Mouse (Mus musculus) embryonic facial prominence, embryonic 12.5 days (tissue): ENCODE results near the gene Gm6034. TPM values are rescaled to one million over a fixed set of nuclear protein-coding genes. Genes with fewer than 3 reads are reported as not detected.
A peak's percentile ranks its signal among the peaks of the same experiment; 100 is the strongest.
"Not testable (repeated sequence)": the region's sequence is repeated elsewhere in the genome, so short reads cannot be mapped to it uniquely, and the experiment has no call there.

Experiments
- ATAC-seq: fragments of 200-750 bp; cut with Nextera tagmentation; 2 replicates; pipeline ENCODE4 v1.8.0; 2017; ENCODE audit not compliant: insufficient number of reproducible peaks, insufficient read depth, low FRiP score, low TSS enrichment
- H3K27ac ChIP-seq: fragments of 300-500 bp; sonication (generic); 2 replicates; pipeline ENCODE4 v1.5.1; 2016; ENCODE audit warnings: mild to moderate bottlenecking
- H3K27me3 ChIP-seq: fragments of 300-500 bp; sonication (generic); 2 replicates; pipeline ENCODE4 v1.6.1; 2016; ENCODE audit warnings: mild to moderate bottlenecking, moderate library complexity
- H3K36me3 ChIP-seq: fragments of 300-500 bp; sonication (generic); 2 replicates; pipeline ENCODE4 v1.6.1; 2016; ENCODE audit warnings: mild to moderate bottlenecking
- H3K4me1 ChIP-seq: fragments of 300-500 bp; sonication (generic); 2 replicates; pipeline ENCODE4 v1.6.1; 2016
- H3K4me2 ChIP-seq: fragments of 300-500 bp; sonication (generic); replicated peaks from 2 replicates; pipeline ENCODE4 v1.6.1; 2016; ENCODE audit warnings: mild to moderate bottlenecking, moderate library complexity
- H3K4me3 ChIP-seq: fragments of 300-500 bp; sonication (generic); 2 replicates; pipeline ENCODE4 v1.5.1; 2016; ENCODE audit warnings: mild to moderate bottlenecking
- H3K9ac ChIP-seq: fragments of 300-500 bp; sonication (generic); 2 replicates; pipeline ENCODE4 v1.6.1; 2016; ENCODE audit warnings: mild to moderate bottlenecking, moderate library complexity
- H3K9me3 ChIP-seq: fragments of 300-500 bp; sonication (generic); 2 replicates; pipeline ENCODE4 v1.6.1; 2016; ENCODE audit warnings: mild to moderate bottlenecking, moderate library complexity
- WGBS: fragments of 180-500 bp; shearing (Covaris S2); methylation state at CpG from one replicate; pipeline ENCODE4 v1.1.7; 2016; 5-methylcytosine and 5-hydroxymethylcytosine counted together
- polyA plus RNA-seq: library from polyadenylated mRNA; unstranded; fragments of >200 nt; fragmentation: Nextera tagmentation; extraction: Ambion mirVana; gene quantifications from 2 replicates; pipeline ENCODE4 v1.2.1, GENCODE M21; 2016

The Gm6034 gene
- polyA plus RNA-seq, 1 experiment from 2014 or later, result not detected

- Histone ChIP-seq H3K27me3 (peaks cover 31% of the 10 kb centered on the region), H3K4me3 (peak overlapping the region; percentile 45), H3K27ac (no peak overlapping the region), H3K4me1 (peaks cover 6% of the 10 kb centered on the region; the same call in 1 of the 2 replicates), H3K9ac (peak overlapping the region; percentile 17), H3K4me2 (peak overlapping the region; percentile 95), H3K9me3 (no peaks in the 10 kb centered on the region), H3K36me3 (no peaks in the 10 kb centered on the region)
- ATAC-seq, result peak; percentile 47; the same call in 1 of the 2 replicates
- WGBS, result 1% methylated on average over 41 of the region's 42 CpGs
Measured at GRCm38 (mm10) chr17:36083870-36084451, 41.2 kb downstream of the Gm6034 start.

- 60% methylated on average over 1 of the region's 1 CpGs for WGBS
- not testable (repeated sequence) for H3K36me3 ChIP-seq, H3K4me1 ChIP-seq, H3K9ac ChIP-seq, H3K9me3 ChIP-seq, H3K27ac ChIP-seq, H3K4me3 ChIP-seq, ATAC-seq, H3K4me2 ChIP-seq
- peaks cover 31% of the 10 kb centered on the region for H3K27me3 ChIP-seq
Measured at GRCm38 (mm10) chr17:36085976-36086375, 43.2 kb downstream of the Gm6034 start.

DNA sequence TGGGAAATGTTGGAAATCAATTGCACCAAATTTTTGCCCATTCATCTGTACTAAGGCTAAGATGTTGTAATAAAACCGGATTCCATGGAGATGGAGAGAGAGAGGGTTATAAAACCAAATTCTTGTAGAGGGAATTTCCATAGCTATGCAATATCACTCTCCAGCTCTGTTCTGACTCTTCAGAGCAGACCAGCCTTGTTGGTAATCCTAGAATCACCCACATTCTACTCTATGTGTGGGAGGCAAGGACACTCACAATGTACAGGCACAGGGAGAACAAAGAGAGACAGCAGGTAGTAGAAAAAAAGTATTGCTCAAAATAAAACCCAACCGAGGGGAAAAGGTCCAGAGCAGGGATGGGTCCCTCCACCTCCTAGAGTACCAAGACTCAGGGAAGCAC lies 49.2 kb downstream of the Gm6034 start:
- H3K4me2 ChIP-seq, H3K36me3 ChIP-seq, ATAC-seq, H3K9me3 ChIP-seq, H3K4me3 ChIP-seq, H3K4me1 ChIP-seq, H3K27me3 ChIP-seq, H3K27ac ChIP-seq, H3K9ac ChIP-seq: not testable (repeated sequence)
- no CpG with 5 or more reads among the region's 2 CpGs for WGBS

- H3K4me3 ChIP-seq, H3K4me2 ChIP-seq, H3K9me3 ChIP-seq, H3K36me3 ChIP-seq, H3K27me3 ChIP-seq, H3K9ac ChIP-seq, ATAC-seq, H3K27ac ChIP-seq, H3K4me1 ChIP-seq: not testable (repeated sequence)
Measured at GRCm38 (mm10) chr17:36092520-36092919, 49.8 kb downstream of the Gm6034 start.

DNA sequence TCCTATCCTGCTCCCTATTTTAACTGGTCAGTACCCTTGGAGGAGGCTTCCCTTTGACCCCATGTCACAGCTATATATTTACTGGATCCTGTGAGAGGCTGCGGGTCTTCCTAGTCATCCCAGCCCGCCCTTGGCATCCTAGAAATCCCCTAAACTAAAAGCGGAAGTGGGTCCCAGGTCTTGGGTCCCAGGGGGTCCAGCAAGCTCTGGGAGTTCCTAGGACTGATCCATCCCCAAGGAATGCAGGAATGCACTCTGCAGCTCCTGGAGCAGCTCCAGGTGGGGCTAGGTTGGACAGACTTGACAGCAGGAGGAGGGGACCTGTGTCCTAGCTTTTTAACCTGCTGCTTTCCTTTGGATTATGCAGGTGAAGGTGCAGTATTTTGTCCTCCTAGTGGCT lies 51.2 kb downstream of the Gm6034 start:
- Histone ChIP-seq H3K36me3 (no peaks in the 10 kb centered on the region), H3K4me1 (no peaks in the 10 kb centered on the region), H3K9ac (no peak overlapping the region), H3K9me3 (no peaks in the 10 kb centered on the region), H3K4me2 (no peak overlapping the region), H3K4me3 (no peak overlapping the region), H3K27me3 (no peaks in the 10 kb centered on the region), H3K27ac (no peak overlapping the region)
- no peak for ATAC-seq
- WGBS, result 19% methylated on average over 3 of the region's 3 CpGs

DNA sequence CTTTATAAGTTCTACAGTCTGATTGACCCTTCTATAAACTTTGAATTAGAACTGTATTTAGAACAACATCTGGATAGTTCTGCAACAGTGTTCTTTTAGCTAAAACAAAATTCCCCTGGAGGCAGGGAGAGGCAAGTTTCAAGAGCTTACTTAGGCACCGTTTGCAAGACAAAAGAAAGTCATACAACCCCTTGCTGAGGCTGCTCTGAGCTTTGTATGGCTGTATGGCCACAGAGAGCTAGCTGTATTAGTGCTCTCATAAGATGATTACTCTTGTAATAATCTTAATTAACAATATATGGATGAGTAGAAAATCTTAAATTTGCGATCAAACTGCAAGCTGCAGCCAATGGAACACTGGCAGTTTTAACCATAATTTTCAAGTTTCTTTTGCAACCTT lies 56.8 kb downstream of the Gm6034 start:
- not testable (repeated sequence) for H3K4me2 ChIP-seq, H3K4me3 ChIP-seq, H3K9me3 ChIP-seq, H3K9ac ChIP-seq, H3K27ac ChIP-seq, H3K4me1 ChIP-seq, H3K36me3 ChIP-seq, H3K27me3 ChIP-seq, ATAC-seq
- WGBS, result 49% methylated on average over 2 of the region's 2 CpGs

GRCm38 (mm10) chr17:36102091-36102490 lies 59.3 kb downstream of the Gm6034 start:
- H3K4me3 ChIP-seq, H3K4me1 ChIP-seq, H3K27me3 ChIP-seq, H3K36me3 ChIP-seq, H3K9ac ChIP-seq, H3K27ac ChIP-seq, ATAC-seq, H3K4me2 ChIP-seq, H3K9me3 ChIP-seq: not testable (repeated sequence)
- WGBS, result 89% methylated on average over 12 of the region's 12 CpGs

Other genes starting within 250 kb of the Gm6034 start
- gene Ier3, start 221.3 kb upstream of the Gm6034 start, polyA plus RNA-seq, result 6.9 and 8.9 TPM in 2 replicates
- gene Flot1, start 219.7 kb upstream of the Gm6034 start, polyA plus RNA-seq, result 50.7 and 60.3 TPM in 2 replicates
- gene Tubb5, start 204.7 kb upstream of the Gm6034 start, polyA plus RNA-seq, result 1,266 and 1,271 TPM in 2 replicates
- 15.1 and 21.3 TPM in 2 replicates for gene Mdc1, start 201.4 kb upstream of the Gm6034 start, polyA plus RNA-seq
- gene Nrm, start 181.6 kb upstream of the Gm6034 start, polyA plus RNA-seq, result 39.9 and 43.9 TPM in 2 replicates
- 26.1 and 28.9 TPM in 2 replicates for gene Ppp1r18, start 177.4 kb upstream of the Gm6034 start, polyA plus RNA-seq
- gene Dhx16, start 163.1 kb upstream of the Gm6034 start, polyA plus RNA-seq, result 47.8 and 52.8 TPM in 2 replicates
- 24.0 and 24.3 TPM in 2 replicates for gene 2310061I04Rik, start 145.5 kb upstream of the Gm6034 start, polyA plus RNA-seq
- 165 and 172 TPM in 2 replicates for gene Atat1, start 132.9 kb upstream of the Gm6034 start, polyA plus RNA-seq
- gene Mrps18b, start 126.6 kb upstream of the Gm6034 start, polyA plus RNA-seq, result 65.6 TPM in 2 replicates
- 50.1 and 51.9 TPM in 2 replicates for gene Ppp1r10, start 126.5 kb upstream of the Gm6034 start, polyA plus RNA-seq
- 91.2 and 113 TPM in 2 replicates for gene Abcf1, start 73.2 kb upstream of the Gm6034 start, polyA plus RNA-seq
- gene Gnl1, start 63.1 kb upstream of the Gm6034 start, polyA plus RNA-seq, result 69.9 and 71.5 TPM in 2 replicates
- 42.9 and 51.4 TPM in 2 replicates for gene Prr3, start 62.7 kb upstream of the Gm6034 start, polyA plus RNA-seq
- 3.7 and 5.5 TPM in 2 replicates for gene H2-T24, start 22.4 kb upstream of the Gm6034 start, polyA plus RNA-seq
- gene H2-T23, start 10.1 kb upstream of the Gm6034 start, polyA plus RNA-seq, result 10.2 and 12.1 TPM in 2 replicates
- gene H2-T22, start 214 bp upstream of the Gm6034 start, polyA plus RNA-seq, result 16.3 and 17.2 TPM in 2 replicates
- gene Gm11127, start 15.4 kb downstream of the Gm6034 start, polyA plus RNA-seq, result not detected in 2 replicates
- gene Gm19684, start 78.7 kb downstream of the Gm6034 start, polyA plus RNA-seq, result not detected in 2 replicates
- not detected in 2 replicates for gene Gm7030, start 86.5 kb downstream of the Gm6034 start, polyA plus RNA-seq
- not detected in 2 replicates for gene Gm8909, start 125.6 kb downstream of the Gm6034 start, polyA plus RNA-seq
- gene H2-T3, start 147.3 kb downstream of the Gm6034 start, polyA plus RNA-seq, result not detected in 2 replicates
- gene Rpp21, start 215.1 kb downstream of the Gm6034 start, polyA plus RNA-seq, result 98.2 and 106 TPM in 2 replicates
- 25.2 and 27.2 TPM in 2 replicates for gene Trim39, start 229.3 kb downstream of the Gm6034 start, polyA plus RNA-seq
- 0.20 TPM in 1 of 2 replicates, not detected in the other for gene H2-M10.2, start 243.5 kb downstream of the Gm6034 start, polyA plus RNA-seq